In genomic region chr17:56973956-56974707, GRCm38 (mm10) we compare ENCODE assay signal across 26 mouse cellular contexts. TPM values are rescaled to one million over a fixed set of nuclear protein-coding genes. Genes with fewer than 3 reads are reported as not detected.
DNase-seq lines count a peak whose midpoint lies in the region; ATAC-seq lines count a peak whose summit lies in the region.
"Had no signal": no experiment of that assay in that cellular context is flagged by ENCODE, and none has a peak within 500 bp of the region (broad histone marks: within the 10 kb centered on the region; RNA-seq: fewer than 3 reads in every experiment).

No protein-coding gene starts in this region.

- H3K27me3 ChIP-seq in forebrain, embryonic 11.5 days (ENCODE audit: control insufficient read depth, insufficient read depth, low read length), result no peaks in the 10 kb centered on the region
- H3K27me3 ChIP-seq in forebrain, embryonic 16.5 days (replicated peaks; ENCODE audit: control insufficient read depth, insufficient read depth, low read length), result 0 out of 2 replicates have a peak, but pooled peaks cover 5% of the 10 kb centered on the region
- H3K27me3 ChIP-seq in liver, embryonic 12.5 days (replicated peaks), result peaks cover 29% of the 10 kb centered on the region
- no peaks in the 10 kb centered on the region for H3K27me3 ChIP-seq in intestine, embryonic 16.5 days (replicated peaks; ENCODE audit: control insufficient read depth, insufficient read depth, low read length)
- H3K27me3 ChIP-seq: embryonic facial prominence, embryonic 12.5 days; hindbrain, embryonic 13.5 days had no signal

- no peaks in the 10 kb centered on the region for H3K4me1 ChIP-seq in forebrain, embryonic 11.5 days (replicated peaks; ENCODE audit: control insufficient read depth, insufficient read depth, low read length)
- no peaks in the 10 kb centered on the region for H3K4me1 ChIP-seq in forebrain, embryonic 16.5 days (replicated peaks; ENCODE audit: control insufficient read depth, insufficient read depth, low read length)
- peaks cover 12% of the 10 kb centered on the region for H3K4me1 ChIP-seq in liver, embryonic 12.5 days
- peaks cover 1 to 3% of the 10 kb centered on the region in 2 experiments; a peak in 1 of 4 replicates for H3K4me1 ChIP-seq in ES-E14 (ENCODE audit: control insufficient read depth in 2 of 2, insufficient read depth in 2 of 2, low read length in 2 of 2, poor library complexity in 1 of 2)
- peaks cover 23% of the 10 kb centered on the region for H3K4me1 ChIP-seq in intestine, embryonic 16.5 days (ENCODE audit: control insufficient read depth, insufficient read depth, low read length)
- H3K4me1 ChIP-seq: embryonic facial prominence, embryonic 12.5 days; forebrain, embryonic 12.5 days; heart, embryonic 15.5 days; hindbrain, embryonic 13.5 days had no signal

- WGBS in forebrain, embryonic 11.5 days, result 66% methylated on average over 13 of the region's 14 CpGs
- WGBS in forebrain, embryonic 16.5 days, result 68% methylated on average over 11 of the region's 14 CpGs
- WGBS in liver, embryonic 12.5 days (ENCODE audit: insufficient replicate concordance), result 54% methylated on average over 13 of the region's 14 CpGs
- 62% methylated on average over 13 of the region's 14 CpGs for WGBS in intestine, embryonic 16.5 days

- ATAC-seq in forebrain, embryonic 11.5 days (replicated peaks; ENCODE audit: low FRiP score), result no peak
- no peak for ATAC-seq in forebrain, embryonic 16.5 days
- ATAC-seq in liver, embryonic 12.5 days, result no peak
- ATAC-seq in intestine, embryonic 16.5 days, result peak; percentile 2
- ATAC-seq: activated CD4-positive, CD25-positive, alpha-beta regulatory T cell, adult 4 months; forebrain, postnatal 0 days; hindbrain, postnatal 0 days had no signal

- H3K4me2 ChIP-seq in forebrain, embryonic 11.5 days (ENCODE audit: low read depth, low read length, severe bottlenecking), result no peak overlapping the region
- H3K4me2 ChIP-seq in forebrain, embryonic 16.5 days (ENCODE audit: low read length), result no peak overlapping the region
- H3K4me2 ChIP-seq in liver, embryonic 12.5 days, result no peak overlapping the region
- no peak overlapping the region for H3K4me2 ChIP-seq in intestine, embryonic 16.5 days (ENCODE audit: low read depth, low read length)
- H3K4me2 ChIP-seq: embryonic facial prominence, embryonic 12.5 days; forebrain, embryonic 12.5 days; heart, embryonic 11.5 days; heart, embryonic 15.5 days; hindbrain, embryonic 13.5 days had no signal

- no peaks in the 10 kb centered on the region for H3K9me3 ChIP-seq in forebrain, embryonic 11.5 days (ENCODE audit: control insufficient read depth, low read length)
- no peaks in the 10 kb centered on the region for H3K9me3 ChIP-seq in forebrain, embryonic 16.5 days (ENCODE audit: control insufficient read depth, low read length)
- no peaks in the 10 kb centered on the region for H3K9me3 ChIP-seq in liver, embryonic 12.5 days (replicated peaks)
- no peaks in the 10 kb centered on the region for H3K9me3 ChIP-seq in ES-E14 (ENCODE audit: control insufficient read depth, insufficient read depth, low read depth, low read length)
- H3K9me3 ChIP-seq in intestine, embryonic 16.5 days (ENCODE audit: control insufficient read depth, low read length), result no peaks in the 10 kb centered on the region
- H3K9me3 ChIP-seq: embryonic facial prominence, embryonic 12.5 days; forebrain, embryonic 12.5 days; heart, embryonic 15.5 days; hindbrain, embryonic 13.5 days had no signal

- in situ Hi-C loops in ES-E14 (cut with MboI; ENCODE audit: low sequenced_read_pairs in 2 of 2, unreplicated experiment in 2 of 2), result no loop called here

- H3K36me3 ChIP-seq in forebrain, embryonic 11.5 days (ENCODE audit: control insufficient read depth, insufficient read depth, low read length), result no peaks in the 10 kb centered on the region
- no peaks in the 10 kb centered on the region for H3K36me3 ChIP-seq in forebrain, embryonic 16.5 days (ENCODE audit: control insufficient read depth, insufficient read depth)
- no peaks in the 10 kb centered on the region for H3K36me3 ChIP-seq in liver, embryonic 12.5 days
- no peaks in the 10 kb centered on the region for H3K36me3 ChIP-seq in ES-E14 (ENCODE audit: control insufficient read depth, insufficient read depth, low read length, poor library complexity, severe bottlenecking)
- H3K36me3 ChIP-seq in intestine, embryonic 16.5 days (ENCODE audit: control insufficient read depth, insufficient read depth, low read length), result no peaks in the 10 kb centered on the region
- H3K36me3 ChIP-seq: embryonic facial prominence, embryonic 12.5 days; forebrain, embryonic 12.5 days; heart, embryonic 15.5 days; hindbrain, embryonic 13.5 days had no signal

- no peak overlapping the region for H3K27ac ChIP-seq in forebrain, embryonic 11.5 days (ENCODE audit: low read depth, low read length)
- H3K27ac ChIP-seq in forebrain, embryonic 16.5 days (ENCODE audit: low read length), result no peak overlapping the region
- no peak overlapping the region for H3K27ac ChIP-seq in liver, embryonic 12.5 days
- H3K27ac ChIP-seq in ES-E14 (ENCODE audit: insufficient read depth, low read depth, low read length, poor library complexity, severe bottlenecking), result no peak overlapping the region
- H3K27ac ChIP-seq in intestine, embryonic 16.5 days (ENCODE audit: low read length), result peak overlapping the region; percentile 12; the same call in 1 of the 2 replicates
- H3K27ac ChIP-seq: embryonic facial prominence, embryonic 12.5 days; forebrain, embryonic 12.5 days; heart, embryonic 15.5 days; hindbrain, embryonic 13.5 days; hindbrain, postnatal 0 days had no signal

- no peak overlapping the region for H3K9ac ChIP-seq in forebrain, embryonic 11.5 days (ENCODE audit: low read length)
- no peak overlapping the region for H3K9ac ChIP-seq in forebrain, embryonic 16.5 days (replicated peaks; ENCODE audit: low read depth, low read length)
- H3K9ac ChIP-seq in liver, embryonic 12.5 days, result no peak overlapping the region
- no peak overlapping the region for H3K9ac ChIP-seq in ES-E14 (ENCODE audit: insufficient read depth, low read depth, low read length, poor library complexity, severe bottlenecking)
- no peak overlapping the region for H3K9ac ChIP-seq in intestine, embryonic 16.5 days (ENCODE audit: low read depth, low read length)
- H3K9ac ChIP-seq: embryonic facial prominence, embryonic 12.5 days; forebrain, embryonic 12.5 days; forebrain, postnatal 0 days; heart, embryonic 15.5 days; hindbrain, embryonic 13.5 days had no signal

- peak; percentile 41 for DNase-seq in forebrain, embryonic 11.5 days (ENCODE audit: low spot score)
- peak; percentile 33 for DNase-seq in liver
- peak; percentile 85 for DNase-seq in ES-E14 (ENCODE audit: low read depth, low spot score)
- no peak for DNase-seq in left cerebral cortex, adult 18-20 months (ENCODE audit: low spot score in 2 of 2)
- DNase-seq in layer of hippocampus, postnatal 10 days (ENCODE audit: low spot score in 2 of 2), result no peak
- DNase-seq: cerebellum, adult 18-20 months; cerebellum, postnatal 10 days; forebrain, postnatal 0 days; gastrocnemius, postnatal 14 days; heart, postnatal 14 days had no signal

- no peak overlapping the region for H3K4me3 ChIP-seq in forebrain, embryonic 11.5 days (ENCODE audit: low read depth, low read length)
- no peak overlapping the region for H3K4me3 ChIP-seq in forebrain, embryonic 16.5 days (replicated peaks; ENCODE audit: low read length)
- H3K4me3 ChIP-seq in liver, embryonic 12.5 days, result no peak overlapping the region
- no peak overlapping the region for H3K4me3 ChIP-seq in ES-E14 (ENCODE audit: insufficient read depth in 1 of 2, low read depth in 1 of 2, low read length in 2 of 2, poor library complexity in 1 of 2, severe bottlenecking in 1 of 2)
- no peak overlapping the region for H3K4me3 ChIP-seq in intestine, embryonic 16.5 days (ENCODE audit: low read length)
- H3K4me3 ChIP-seq: embryonic facial prominence, embryonic 12.5 days; forebrain, embryonic 12.5 days; heart, embryonic 15.5 days; hindbrain, embryonic 13.5 days had no signal

RNA-seq across cellular contexts. Expression of gene Acer1, which starts 7.8 kb away (rescaled TPM):
- polyA plus RNA-seq in forebrain, embryonic 11.5 days (2014; fragmentation: Nextera tagmentation; extraction: Ambion mirVana), result not detected in 2 replicates
- not detected in 2 replicates for polyA plus RNA-seq in forebrain, embryonic 16.5 days (2015; fragmentation: Nextera tagmentation; extraction: Ambion mirVana)
- polyA plus RNA-seq in liver, embryonic 12.5 days (2016; fragmentation: Nextera tagmentation; extraction: Ambion mirVana), result not detected in 2 replicates
- total RNA-seq in ES-E14 (2012; rRNA removed), result 0.54 and 0.74 TPM in 2 replicates
- 0.65 and 0.88 TPM in 2 replicates for polyA plus RNA-seq in intestine, embryonic 16.5 days (2015; fragmentation: Nextera tagmentation; extraction: Ambion mirVana)
- not detected for total RNA-seq in left cerebral cortex, adult 18-20 months (2021)
- total RNA-seq in layer of hippocampus, postnatal 10 days (2021), result not detected
- total RNA-seq: adrenal gland, postnatal 14 days; forebrain, postnatal 0 days; gastrocnemius, adult 18-20 months; gastrocnemius, postnatal 14 days; heart, postnatal 14 days; hematopoietic stem cell, adult 5-6 weeks; hindbrain, postnatal 0 days had no signal
- polyA plus RNA-seq: activated CD4-positive, CD25-positive, alpha-beta regulatory T cell, adult 4 months; C2C12; embryonic facial prominence, embryonic 12.5 days; forebrain, embryonic 12.5 days; forebrain, postnatal 0 days; gonadal fat pad, adult 2 months; heart, embryonic 11.5 days; hindbrain, embryonic 13.5 days; hindbrain, postnatal 0 days had no signal

RNA-seq across cellular contexts. Expression of gene Clpp, which starts 16.0 kb away (rescaled TPM):
- 151 and 166 TPM in 2 replicates for polyA plus RNA-seq in forebrain, embryonic 11.5 days (2014; fragmentation: Nextera tagmentation; extraction: Ambion mirVana)
- 153 and 178 TPM in 2 replicates for polyA plus RNA-seq in forebrain, embryonic 16.5 days (2015; fragmentation: Nextera tagmentation; extraction: Ambion mirVana)
- polyA plus RNA-seq in liver, embryonic 12.5 days (2016; fragmentation: Nextera tagmentation; extraction: Ambion mirVana), result 108 and 115 TPM in 2 replicates
- total RNA-seq in ES-E14 (2012; rRNA removed), result 185 and 187 TPM in 2 replicates
- 157 and 174 TPM in 2 replicates for polyA plus RNA-seq in intestine, embryonic 16.5 days (2015; fragmentation: Nextera tagmentation; extraction: Ambion mirVana)
- total RNA-seq in left cerebral cortex, adult 18-20 months (2021), result 10 to 100 TPM; 63.8 to 67.7 TPM
- total RNA-seq in layer of hippocampus, postnatal 10 days (2021), result 10 to 100 TPM; 55.7 to 56.0 TPM

RNA-seq across cellular contexts. Expression of gene Alkbh7, which starts 23.0 kb away (rescaled TPM):
- polyA plus RNA-seq in forebrain, embryonic 11.5 days (2014; fragmentation: Nextera tagmentation; extraction: Ambion mirVana), result 29.3 and 34.8 TPM in 2 replicates
- polyA plus RNA-seq in forebrain, embryonic 16.5 days (2015; fragmentation: Nextera tagmentation; extraction: Ambion mirVana), result 40.1 and 45.8 TPM in 2 replicates
- 24.5 and 25.1 TPM in 2 replicates for polyA plus RNA-seq in liver, embryonic 12.5 days (2016; fragmentation: Nextera tagmentation; extraction: Ambion mirVana)
- total RNA-seq in ES-E14 (2012; rRNA removed), result 37.1 and 39.5 TPM in 2 replicates
- 41.7 and 43.7 TPM in 2 replicates for polyA plus RNA-seq in intestine, embryonic 16.5 days (2015; fragmentation: Nextera tagmentation; extraction: Ambion mirVana)
- 10 to 100 TPM; 26.1 to 28.1 TPM for total RNA-seq in left cerebral cortex, adult 18-20 months (2021)
- total RNA-seq in layer of hippocampus, postnatal 10 days (2021), result 10 to 100 TPM; 27.8 to 34.0 TPM

RNA-seq across cellular contexts. Expression of gene Pspn, which starts 25.7 kb away (rescaled TPM):
- polyA plus RNA-seq in forebrain, embryonic 11.5 days (2014; fragmentation: Nextera tagmentation; extraction: Ambion mirVana), result 0.76 TPM in 1 of 2 replicates, not detected in the other
- 0.60 and 1.0 TPM in 2 replicates for polyA plus RNA-seq in forebrain, embryonic 16.5 days (2015; fragmentation: Nextera tagmentation; extraction: Ambion mirVana)
- polyA plus RNA-seq in liver, embryonic 12.5 days (2016; fragmentation: Nextera tagmentation; extraction: Ambion mirVana), result 0.29 and 0.31 TPM in 2 replicates
- not detected in 2 replicates for total RNA-seq in ES-E14 (2012; rRNA removed)
- 0.44 TPM in 1 of 2 replicates, not detected in the other for polyA plus RNA-seq in intestine, embryonic 16.5 days (2015; fragmentation: Nextera tagmentation; extraction: Ambion mirVana)
- under 1 TPM in 1 of 2 experiments, not detected in 1; 0.82 TPM for total RNA-seq in left cerebral cortex, adult 18-20 months (2021)
- total RNA-seq in layer of hippocampus, postnatal 10 days (2021), result not detected
- total RNA-seq: forebrain, postnatal 0 days; gastrocnemius, adult 18-20 months; gastrocnemius, postnatal 14 days; heart, postnatal 14 days; hematopoietic stem cell, adult 5-6 weeks; hindbrain, postnatal 0 days had no signal
- polyA plus RNA-seq: activated CD4-positive, CD25-positive, alpha-beta regulatory T cell, adult 4 months; embryonic facial prominence, embryonic 12.5 days; forebrain, postnatal 0 days; gonadal fat pad, adult 2 months; heart, embryonic 15.5 days; hindbrain, postnatal 0 days; intestine, embryonic 14.5 days had no signal

RNA-seq across cellular contexts. Expression of gene Gtf2f1, which starts 37.0 kb away (rescaled TPM):
- polyA plus RNA-seq in forebrain, embryonic 11.5 days (2014; fragmentation: Nextera tagmentation; extraction: Ambion mirVana), result 77.3 and 82.7 TPM in 2 replicates
- polyA plus RNA-seq in forebrain, embryonic 16.5 days (2015; fragmentation: Nextera tagmentation; extraction: Ambion mirVana), result 84.3 and 90.1 TPM in 2 replicates
- 76.4 and 78.5 TPM in 2 replicates for polyA plus RNA-seq in liver, embryonic 12.5 days (2016; fragmentation: Nextera tagmentation; extraction: Ambion mirVana)
- 71.6 and 101 TPM in 2 replicates for total RNA-seq in ES-E14 (2012; rRNA removed)
- polyA plus RNA-seq in intestine, embryonic 16.5 days (2015; fragmentation: Nextera tagmentation; extraction: Ambion mirVana), result 57.9 and 60.9 TPM in 2 replicates
- total RNA-seq in left cerebral cortex, adult 18-20 months (2021), result 10 to 100 TPM; 60.7 to 64.5 TPM
- total RNA-seq in layer of hippocampus, postnatal 10 days (2021), result 10 to 100 TPM; 45.0 to 47.4 TPM

Comparison
In these comparisons a context has a peak if more than half of its experiments do, and no peak if none do; other contexts are left out.
1. DNase-seq: peak in forebrain, embryonic 11.5 days (single experiment), liver (single experiment) and ES-E14 (single experiment); none in left cerebral cortex, adult 18-20 months (0 of 2) and layer of hippocampus, postnatal 10 days (0 of 2).